Mouse (Mus musculus) brain, embryonic 18.5 days (tissue): Measurements from ENCODE around the gene Gm21988.

Experiments used
- DNase-seq: peaks from one replicate; pipeline ENCODE4 v3.0.0-alpha.2; 2012; ENCODE audit warnings: low read depth, low spot score

The Gm21988 gene

GRCm38 (mm10) chr11:70218039-70218438 lies 21.6 kb downstream of the Gm21988 start:
- no peak for DNase-seq

DNA sequence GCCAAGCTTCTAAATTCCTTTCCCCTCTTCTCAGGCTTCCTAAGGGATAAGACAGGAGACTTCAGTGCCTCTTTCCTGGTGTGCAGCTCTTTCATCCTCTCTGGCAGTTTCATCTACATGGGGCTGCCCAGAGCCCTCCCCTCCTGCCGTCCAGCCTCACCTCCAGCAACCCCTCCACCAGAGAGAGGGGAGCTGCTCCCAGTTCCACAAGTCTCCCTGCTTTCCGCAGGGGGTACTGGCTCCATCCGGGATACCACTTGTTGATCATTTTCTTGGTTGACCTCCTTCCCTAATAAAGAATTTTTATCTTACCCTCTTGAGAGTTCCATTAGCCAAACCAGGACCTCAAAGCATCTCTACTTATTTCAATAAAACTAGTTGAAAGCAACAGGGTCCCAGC lies 23.5 kb downstream of the Gm21988 start:
- no peak for DNase-seq

- no peak for DNase-seq
Measured at GRCm38 (mm10) chr11:70215301-70215700, 24.3 kb downstream of the Gm21988 start.

- DNase-seq: no peak
Measured at GRCm38 (mm10) chr11:70214856-70215209, 24.8 kb downstream of the Gm21988 start.

DNA sequence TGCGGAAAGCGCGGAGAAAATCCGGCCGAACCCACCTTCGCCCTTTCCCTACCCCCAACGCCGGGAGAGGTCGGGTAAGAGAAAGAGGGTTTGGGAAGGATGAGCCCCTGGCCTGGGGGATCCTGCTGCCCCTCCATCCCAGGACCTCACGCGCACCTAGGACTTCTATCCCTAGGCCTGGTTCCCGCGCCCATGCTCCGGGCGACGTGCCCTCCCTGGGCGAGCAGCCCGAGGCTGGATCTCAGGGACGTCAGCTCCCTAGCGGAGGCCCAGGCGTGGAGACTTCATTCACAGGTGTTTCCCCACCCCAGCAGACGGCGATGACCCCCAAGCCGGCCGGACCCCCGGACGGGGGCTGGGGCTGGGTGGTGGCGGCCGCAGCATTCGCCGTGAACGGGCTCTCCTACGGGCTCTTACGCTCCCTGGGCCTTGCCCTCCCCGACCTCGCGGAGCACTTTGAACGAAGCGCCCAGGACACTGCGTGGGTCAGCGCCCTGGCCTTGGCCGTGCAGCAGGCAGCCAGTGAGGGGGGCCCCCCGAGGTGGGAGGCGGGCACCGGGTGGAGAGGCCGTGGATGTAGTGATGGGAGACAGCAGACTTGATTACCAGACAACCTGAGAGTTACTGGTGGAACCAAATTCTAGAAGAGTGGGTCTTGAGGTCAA lies 25.3 kb downstream of the Gm21988 start:
- DNase-seq: no peak

GRCm38 (mm10) chr11:70213736-70214135 lies 25.9 kb downstream of the Gm21988 start:
- no peak for DNase-seq

DNA sequence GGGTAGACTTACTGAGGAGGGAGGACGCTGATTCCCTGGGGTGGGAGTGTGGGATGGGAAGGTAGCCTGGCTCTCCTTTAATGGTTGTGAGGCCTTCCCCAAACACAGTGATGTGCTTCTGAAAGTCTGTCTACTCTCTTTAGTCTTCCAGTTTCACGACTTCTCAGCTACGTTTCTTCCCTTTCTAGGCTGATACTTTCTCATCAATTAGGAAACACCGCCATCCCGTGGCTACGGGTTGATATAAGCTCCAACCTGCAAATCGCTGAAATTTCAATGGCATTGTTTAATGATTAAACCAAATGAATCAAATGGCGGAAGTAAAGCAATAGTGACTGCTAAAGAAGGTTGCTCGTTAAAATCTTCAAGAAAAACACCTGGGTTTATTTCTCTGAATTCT lies 26.7 kb downstream of the Gm21988 start:
- no peak for DNase-seq

- no peak for DNase-seq
Measured at GRCm38 (mm10) chr11:70212423-70212822, 27.2 kb downstream of the Gm21988 start, which contains the start of gene Slc16a11. TSS of gene Slc16a11 (plus strand) at chr11:70212752.

GRCm38 (mm10) chr11:70211972-70212371 lies 27.7 kb downstream of the Gm21988 start:
- no peak for DNase-seq

- DNase-seq: no peak
Measured at GRCm38 (mm10) chr11:70210681-70211080, 28.9 kb downstream of the Gm21988 start.

- DNase-seq: no peak
Measured at GRCm38 (mm10) chr11:70208778-70209388, 30.7 kb downstream of the Gm21988 start.

DNA sequence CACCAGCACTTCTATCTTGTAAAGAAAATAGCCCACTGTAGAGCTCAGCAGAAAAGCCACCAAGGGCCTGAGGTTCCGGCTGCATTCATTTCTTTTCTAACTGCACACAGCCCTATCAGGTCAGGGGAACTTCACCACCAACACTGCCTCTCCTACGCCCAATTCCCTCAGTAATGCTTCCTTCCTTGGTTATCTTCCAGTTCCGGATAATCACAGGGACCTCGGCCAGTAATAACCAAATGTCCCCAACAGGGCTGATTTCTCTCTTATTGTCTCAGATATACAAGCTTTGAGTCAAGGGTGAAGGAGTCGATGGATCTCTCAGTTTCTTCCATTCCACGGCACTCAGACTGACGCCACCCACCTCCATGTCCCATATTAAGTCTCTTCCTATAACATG lies 32.3 kb downstream of the Gm21988 start:
- DNase-seq: no peak

GRCm38 (mm10) chr11:70206801-70207200 lies 32.8 kb downstream of the Gm21988 start:
- no peak for DNase-seq

DNA sequence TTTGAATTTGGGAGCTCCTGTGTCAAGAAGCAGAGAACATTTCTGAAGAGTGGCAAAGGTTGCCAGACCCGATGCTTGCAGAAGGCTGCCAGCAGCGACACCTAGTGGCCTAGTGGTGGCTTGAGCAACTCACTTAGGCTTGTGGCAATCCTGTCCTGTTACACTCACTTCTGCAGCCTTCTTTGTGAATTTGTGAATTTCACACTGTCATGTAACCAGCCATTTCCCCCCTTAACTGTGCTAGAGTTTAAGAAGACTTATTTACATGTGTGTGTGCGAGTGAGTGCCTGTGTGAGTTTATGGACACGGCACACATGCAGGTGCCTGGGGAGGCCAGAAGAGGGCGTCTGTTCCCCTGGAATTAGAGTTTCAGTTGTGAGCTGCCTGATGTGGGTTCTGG lies 37.9 kb downstream of the Gm21988 start:
- DNase-seq: peak; percentile 46

DNA sequence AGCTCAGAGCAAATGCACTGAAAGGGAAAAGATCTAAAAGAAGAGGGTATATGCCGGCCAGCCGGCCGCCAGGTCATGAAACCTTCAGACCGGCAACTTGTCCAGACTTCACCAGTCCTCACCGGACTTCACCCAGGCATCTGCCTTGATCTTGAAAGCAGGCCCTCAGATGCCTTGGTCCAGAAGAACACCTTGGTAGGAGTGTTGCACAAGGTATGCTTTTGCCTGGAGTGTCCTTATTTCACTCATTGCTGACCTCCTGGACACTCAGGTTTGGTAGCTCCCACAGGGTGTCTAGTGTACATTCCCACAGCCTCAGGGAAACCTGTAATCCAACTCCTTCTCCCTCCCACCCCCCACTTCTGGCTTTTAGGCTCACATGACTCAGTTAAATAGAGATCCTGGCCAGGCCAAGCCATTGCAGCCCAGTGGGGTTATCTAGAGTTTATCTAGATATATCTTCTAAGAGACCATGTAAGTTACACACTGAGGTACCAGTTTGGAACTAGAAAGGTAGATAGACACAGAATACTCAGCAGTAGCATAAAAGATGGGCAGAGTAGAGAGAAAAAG lies 39.5 kb downstream of the Gm21988 start:
- DNase-seq: no peak

DNA sequence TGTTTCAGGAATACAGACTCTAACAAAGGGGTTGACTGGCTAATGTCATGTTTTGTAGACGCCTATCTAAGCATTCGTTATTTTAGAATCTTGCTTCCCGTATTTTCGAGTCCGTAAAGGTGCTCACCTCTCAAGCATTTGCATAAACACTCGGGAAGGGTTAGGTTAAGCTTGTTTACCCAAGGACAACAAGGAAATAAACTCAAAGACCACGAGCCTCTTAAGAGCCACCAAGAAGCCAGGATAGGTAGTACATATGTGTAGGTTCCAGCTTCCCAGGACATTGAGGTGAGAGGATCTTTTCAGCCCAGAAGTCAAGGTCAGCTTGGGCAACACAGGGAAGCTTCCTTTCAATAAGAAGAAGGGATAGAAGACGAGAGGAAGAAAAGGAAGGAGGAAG lies 40.5 kb downstream of the Gm21988 start:
- no peak for DNase-seq

DNA sequence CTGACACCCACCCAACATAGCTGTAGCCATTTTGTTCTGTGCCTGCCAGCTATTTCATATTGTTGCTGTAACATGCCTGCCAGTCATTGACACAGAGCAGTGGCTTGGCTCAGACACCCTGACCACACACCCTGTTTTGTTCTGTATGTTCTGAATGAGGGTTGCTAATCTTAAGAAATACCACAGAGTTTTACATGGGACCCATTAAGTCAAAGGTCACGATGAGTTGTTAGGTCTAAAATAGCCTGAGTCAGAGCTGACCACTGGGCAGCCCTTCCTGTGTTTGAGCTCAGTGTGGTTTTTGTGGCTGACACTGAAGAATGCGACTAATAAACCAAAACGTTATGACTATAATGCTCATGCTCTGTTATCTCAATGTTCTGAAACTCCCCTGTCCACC lies 41.3 kb downstream of the Gm21988 start:
- no peak for DNase-seq

DNA sequence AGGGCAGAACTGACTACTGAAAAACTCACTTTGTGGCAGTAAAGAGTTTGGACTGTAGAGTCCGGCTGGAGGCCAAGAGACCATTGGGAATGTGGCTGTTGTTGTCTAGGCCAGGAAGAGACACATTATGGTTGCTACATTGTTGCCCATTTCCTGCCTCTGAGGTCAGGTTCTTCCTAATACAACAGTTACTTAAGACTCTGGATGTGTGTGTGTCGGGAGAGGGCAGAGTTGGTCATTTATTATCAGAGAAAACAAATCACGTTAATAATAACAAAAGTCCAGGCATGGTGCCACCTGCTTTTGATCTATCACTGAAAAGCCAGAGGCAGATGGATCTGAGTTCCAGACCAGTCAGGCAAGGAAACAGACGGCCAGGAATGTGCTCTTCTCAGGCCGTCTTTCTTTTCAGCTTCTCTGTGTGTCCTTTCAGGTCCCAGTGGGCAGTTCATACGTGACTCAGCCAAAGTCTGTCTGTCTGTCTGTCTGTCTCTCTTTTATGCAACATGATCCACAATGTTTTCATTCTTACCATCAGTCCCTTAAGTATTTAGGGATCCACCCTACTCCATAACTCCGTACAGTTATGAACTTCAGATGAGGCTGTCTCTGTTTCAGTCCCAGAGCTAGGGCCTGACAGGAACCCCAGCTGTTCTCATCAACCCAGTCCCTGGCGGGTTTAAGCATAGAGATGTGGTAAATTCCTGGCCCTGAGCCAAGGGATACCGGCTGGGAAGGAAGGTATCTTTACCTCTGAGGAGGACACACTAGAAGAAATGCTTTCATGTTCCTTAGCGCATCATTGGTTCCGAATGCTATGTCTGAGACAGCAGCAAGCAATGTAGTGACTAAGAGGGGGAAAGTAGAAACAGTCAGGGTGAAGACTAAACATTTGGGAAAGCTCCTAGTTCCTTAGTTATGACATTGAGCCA lies 46.0 kb downstream of the Gm21988 start:
- DNase-seq: no peak

DNA sequence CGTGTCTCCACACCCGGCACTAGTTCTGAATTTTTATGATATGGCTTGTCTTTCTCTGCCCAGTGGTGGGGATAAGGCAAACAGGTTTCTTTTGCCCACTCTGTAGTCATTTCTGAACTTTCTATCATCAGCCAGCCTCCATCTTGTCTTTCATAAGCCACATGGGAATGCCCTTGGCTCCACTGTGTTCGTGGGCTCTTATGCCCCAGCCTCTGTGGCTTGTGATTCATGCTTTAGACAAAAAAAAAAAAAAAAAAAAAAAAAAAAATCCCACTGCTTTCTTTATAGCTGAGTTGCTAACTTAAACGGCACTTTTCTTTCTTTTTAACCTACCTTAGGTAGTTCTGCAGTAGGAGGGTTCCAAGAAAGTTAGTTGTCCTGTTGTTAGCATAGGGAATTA lies 47.5 kb downstream of the Gm21988 start:
- no peak for DNase-seq

GRCm38 (mm10) chr11:70191188-70191587 lies 48.4 kb downstream of the Gm21988 start:
- DNase-seq: no peak

DNA sequence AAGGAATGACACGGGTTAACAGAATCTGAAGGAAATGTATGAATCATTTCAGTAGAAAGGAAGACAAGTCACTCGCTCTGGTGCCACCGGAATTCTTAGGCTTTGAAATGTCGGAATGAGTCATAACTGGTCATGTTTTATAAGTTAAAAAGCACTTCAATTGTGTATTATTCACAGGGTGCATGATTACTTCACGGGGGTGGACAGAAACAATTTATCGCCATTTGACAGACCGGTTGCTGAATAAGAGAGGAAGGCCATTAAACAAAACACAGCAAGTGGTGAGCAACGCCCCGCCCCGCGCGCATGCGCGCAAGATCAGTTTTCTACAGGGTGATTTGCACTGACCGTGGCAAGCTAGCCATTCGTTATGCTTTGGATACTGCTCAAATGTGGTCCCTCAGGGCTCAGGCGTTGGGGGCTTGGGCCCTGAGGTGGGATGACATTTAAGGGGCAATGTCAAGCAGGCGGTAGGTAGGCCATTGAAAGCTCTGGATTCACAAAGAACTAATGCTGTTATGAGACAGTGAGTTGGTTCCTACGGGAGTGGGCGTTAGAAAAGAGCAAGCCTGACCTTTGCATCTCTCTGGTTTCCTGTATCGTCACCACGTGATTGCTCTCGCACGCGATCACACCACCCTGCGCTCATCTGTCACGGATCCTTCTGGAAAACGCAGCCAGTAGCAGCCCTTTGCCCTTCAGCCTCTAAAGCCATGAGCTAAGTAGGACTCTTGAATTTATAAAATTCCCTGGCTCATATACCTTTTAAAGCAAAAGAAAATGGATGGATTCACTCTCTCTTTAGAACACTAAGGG lies 50.1 kb downstream of the Gm21988 start:
- no peak for DNase-seq
